Mouse (Mus musculus): ENCODE results near the gene Gne.

Gne gene

GRCm38 (mm10) chr4:44025570-44025969 lies 58.4 kb downstream of the Gne start:
- no peak for DNase-seq (ENCODE audit: low read depth, low spot score)

- no peak for DNase-seq (ENCODE audit: low read depth, low spot score)
Measured at GRCm38 (mm10) chr4:44024241-44024640, 59.7 kb downstream of the Gne start.

DNA sequence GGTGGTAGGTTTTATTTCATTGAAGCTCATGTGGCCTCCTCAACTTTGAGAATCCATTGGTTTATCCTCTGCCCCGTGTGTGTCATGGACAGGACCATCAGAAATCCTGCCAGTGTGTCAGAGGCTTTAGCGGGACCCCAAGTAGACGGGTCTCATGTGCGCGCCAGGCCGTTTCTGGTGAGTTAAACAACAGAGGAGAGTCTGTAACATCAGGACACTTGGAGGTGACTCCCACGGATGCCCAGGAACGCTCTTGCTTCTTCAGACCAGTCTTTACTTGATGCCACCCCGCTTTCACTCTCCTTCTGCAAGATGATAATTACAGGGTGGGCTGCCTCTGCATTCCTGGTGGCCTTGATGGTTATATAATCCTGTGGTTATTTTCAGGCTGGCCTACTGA lies 60.3 kb downstream of the Gne start:
- DNase-seq (ENCODE audit: low read depth, low spot score): no peak

GRCm38 (mm10) chr4:44022766-44023165 lies 61.2 kb downstream of the Gne start:
- DNase-seq (ENCODE audit: low read depth, low spot score): no peak

DNA sequence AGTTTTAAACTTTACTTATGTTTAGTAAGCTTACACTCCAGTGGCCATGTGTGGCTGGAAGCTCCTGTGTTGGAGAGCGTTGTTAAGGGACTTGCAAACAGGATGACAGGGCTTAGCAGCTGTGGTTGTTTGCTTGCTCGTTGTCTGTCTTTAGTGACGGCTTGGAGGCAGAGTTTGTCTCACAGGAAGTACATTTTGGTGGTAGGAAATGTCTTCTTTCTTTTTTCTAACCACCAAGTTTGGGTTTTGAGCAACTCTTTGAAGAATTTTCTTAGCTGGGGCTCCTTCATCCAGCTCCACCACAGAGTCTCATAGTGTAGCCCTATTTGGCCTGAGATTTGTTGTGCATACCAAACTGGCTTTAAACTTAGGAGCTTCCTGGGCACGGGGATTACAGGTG lies 61.7 kb downstream of the Gne start:
- DNase-seq (ENCODE audit: low read depth, low spot score): no peak

DNA sequence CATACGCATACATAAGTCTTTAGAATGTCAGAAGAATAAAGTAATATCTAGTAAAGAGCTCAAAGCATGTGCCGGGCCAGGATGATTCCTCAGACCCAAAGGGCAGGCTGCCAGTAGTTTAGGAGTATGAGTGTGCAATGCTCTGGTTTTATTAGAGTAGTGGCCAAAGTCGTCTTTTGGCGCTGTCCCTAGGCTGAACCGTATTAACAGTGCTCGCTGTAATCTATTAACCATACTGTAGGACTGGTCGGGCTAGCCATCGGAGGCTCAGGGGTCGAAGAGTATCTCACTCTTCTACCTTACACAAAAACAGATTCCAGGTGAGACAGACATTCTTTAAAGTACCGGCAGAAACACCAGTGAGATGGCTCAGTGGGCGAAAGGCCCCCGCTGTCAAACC lies 67.2 kb downstream of the Gne start:
- no peak for DNase-seq (ENCODE audit: low read depth, low spot score)

DNA sequence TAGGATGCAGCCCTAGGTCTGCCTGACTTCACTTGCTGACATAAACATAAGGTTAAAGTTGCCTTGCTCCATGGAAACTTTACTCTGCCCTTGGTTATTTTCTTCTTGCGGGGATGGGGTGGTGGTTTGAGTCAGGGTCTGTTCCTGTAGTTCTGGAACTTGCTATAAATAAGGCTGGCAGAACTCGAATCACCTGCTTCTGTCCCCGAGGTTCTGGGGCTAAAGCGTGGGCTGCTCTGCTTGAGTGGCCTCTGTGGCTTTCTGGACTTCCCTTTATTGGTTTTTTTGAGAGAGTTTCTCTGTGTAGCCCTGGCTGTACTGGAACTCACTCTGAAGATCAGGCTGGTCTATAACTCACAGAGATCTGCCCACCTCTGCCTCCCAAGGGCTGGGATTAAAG lies 67.9 kb downstream of the Gne start:
- no peak for DNase-seq (ENCODE audit: low read depth, low spot score)

- no peak for DNase-seq (ENCODE audit: low read depth, low spot score)
Measured at GRCm38 (mm10) chr4:44013391-44014070, 70.4 kb downstream of the Gne start.

DNA sequence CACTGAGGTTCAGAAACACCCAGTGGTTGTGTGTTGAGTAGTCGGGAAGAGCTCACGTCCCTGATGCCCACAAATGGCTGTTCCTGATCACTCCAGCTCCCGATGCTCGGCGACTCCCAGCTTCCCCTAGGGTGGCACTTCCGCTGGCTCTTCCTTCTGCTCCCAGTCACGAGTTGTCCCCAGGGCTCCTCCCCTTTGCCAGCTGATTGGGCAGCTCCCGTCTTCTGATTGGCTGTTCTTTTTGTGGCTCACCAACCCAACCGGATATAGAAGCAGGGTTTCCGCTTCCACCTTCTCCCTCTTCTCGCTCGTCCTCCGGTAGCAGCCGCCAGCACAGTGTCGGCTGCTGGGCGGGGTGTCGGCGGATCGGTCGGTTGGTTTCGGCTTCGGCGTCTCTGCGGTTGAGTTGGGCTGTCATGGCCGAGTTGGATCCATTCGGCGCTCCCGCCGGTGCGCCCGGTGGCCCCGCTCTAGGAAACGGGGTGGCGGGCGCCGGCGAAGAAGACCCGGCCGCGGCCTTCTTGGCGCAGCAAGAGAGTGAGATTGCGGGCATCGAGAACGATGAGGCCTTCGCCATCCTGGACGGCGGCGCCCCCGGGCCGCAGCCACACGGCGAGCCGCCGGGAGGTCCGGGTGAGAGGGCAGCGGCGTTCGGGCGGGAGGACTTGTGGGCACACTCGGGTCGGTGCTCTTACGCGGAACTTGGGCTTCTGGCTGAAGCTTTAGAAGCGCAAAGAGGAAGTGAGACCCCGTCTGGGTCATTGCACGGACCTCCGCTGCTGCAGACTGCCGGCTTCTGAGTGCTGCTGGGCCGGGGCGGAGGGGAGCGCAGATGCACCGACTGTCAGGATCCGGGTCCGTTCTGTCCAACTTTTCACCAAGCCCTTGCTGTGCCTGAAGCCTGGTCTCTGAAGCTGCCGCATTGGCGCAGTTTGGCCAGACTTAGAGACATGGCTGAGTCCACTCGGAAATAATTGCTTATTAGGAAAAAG lies 71.3 kb downstream of the Gne start:
- DNase-seq (ENCODE audit: low read depth, low spot score): peak; percentile 95

GRCm38 (mm10) chr4:44011799-44012198 lies 72.2 kb downstream of the Gne start:
- no peak for DNase-seq (ENCODE audit: low read depth, low spot score)

GRCm38 (mm10) chr4:44010893-44011292 lies 73.1 kb downstream of the Gne start:
- no peak for DNase-seq (ENCODE audit: low read depth, low spot score)

DNA sequence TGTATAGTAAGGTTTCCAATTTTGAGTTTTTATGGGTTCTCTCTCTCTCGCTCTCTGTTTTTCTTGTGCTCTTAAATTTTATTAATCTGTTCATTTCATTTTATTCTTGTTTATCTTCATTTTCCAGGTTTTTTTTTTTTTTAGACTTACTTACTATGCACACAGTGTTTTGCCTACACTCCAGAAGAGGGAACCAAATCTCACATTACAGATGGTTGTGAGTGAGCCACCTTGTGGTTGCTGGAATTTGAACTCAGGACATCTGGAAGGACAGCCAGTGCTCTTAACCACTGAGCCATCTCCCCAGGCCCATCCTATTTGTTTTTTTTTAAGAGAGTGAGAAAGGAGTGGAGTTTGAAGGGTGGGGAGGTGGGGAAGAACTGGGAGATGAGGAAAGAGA lies 73.8 kb downstream of the Gne start:
- DNase-seq (ENCODE audit: low read depth, low spot score): no peak

DNA sequence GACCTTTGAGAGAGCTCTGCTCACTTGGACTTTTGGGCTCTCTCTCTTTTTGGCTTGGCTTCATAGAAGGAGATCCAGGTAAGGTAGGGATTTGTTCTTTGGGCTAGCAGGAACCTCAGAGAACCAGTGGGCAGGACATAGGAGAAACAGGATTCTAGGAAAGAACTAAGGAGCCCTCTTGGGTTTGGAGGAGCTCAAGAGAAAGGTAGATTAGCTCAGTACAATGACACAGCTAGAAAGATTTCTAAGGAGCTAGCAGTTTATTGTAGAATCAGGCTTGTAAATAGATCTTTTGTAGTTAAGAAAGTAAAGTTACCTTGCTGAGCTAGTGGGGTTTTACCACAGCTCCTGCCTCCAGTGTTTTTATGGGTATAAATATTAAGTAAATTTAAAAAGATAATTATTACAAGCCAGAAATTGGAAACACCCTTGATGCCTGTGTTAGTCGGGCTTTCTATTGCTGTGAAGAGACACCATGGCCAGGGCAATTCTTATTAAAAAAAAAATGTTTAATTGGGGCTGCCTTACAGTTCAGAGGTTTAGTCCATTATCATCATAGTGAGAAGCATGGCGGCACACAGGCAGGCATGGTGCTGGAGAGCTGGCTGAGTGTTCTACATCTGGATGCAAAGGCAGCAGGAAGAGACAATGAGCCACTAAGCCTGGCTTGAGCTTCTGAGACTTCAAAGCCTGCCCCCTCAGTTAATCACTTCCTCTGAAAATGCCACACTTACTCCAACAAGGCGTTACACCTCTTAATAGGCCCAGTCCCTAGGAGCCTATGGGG lies 79.2 kb downstream of the Gne start:
- no peak for DNase-seq (ENCODE audit: low read depth, low spot score)

GRCm38 (mm10) chr4:44004126-44004525 lies 79.9 kb downstream of the Gne start, which contains the start of gene Clta:
Gene Clta, plus strand, starts transcription at chr4:44004452.
- DNase-seq (ENCODE audit: low read depth, low spot score): no peak

DNA sequence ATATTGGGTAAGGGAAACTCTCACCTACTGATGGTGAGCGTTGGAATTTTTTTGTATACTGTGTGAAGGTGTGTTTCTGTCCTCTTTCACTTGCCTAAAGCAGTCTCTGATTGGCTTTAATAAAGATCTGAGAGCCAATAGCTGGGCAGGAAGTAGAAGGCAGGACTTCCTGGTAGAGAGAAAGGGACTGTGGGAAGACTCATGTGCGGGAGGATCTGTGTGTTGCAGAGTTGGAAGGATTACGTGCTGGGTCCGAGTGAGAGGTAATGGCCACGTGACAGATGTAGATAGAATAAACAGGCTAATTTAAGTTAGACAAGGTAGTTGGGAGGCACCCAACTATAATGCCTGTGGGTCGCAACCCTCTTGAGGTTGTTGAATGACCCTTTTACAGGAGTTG lies 80.4 kb downstream of the Gne start:
- no peak for DNase-seq (ENCODE audit: low read depth, low spot score)

DNA sequence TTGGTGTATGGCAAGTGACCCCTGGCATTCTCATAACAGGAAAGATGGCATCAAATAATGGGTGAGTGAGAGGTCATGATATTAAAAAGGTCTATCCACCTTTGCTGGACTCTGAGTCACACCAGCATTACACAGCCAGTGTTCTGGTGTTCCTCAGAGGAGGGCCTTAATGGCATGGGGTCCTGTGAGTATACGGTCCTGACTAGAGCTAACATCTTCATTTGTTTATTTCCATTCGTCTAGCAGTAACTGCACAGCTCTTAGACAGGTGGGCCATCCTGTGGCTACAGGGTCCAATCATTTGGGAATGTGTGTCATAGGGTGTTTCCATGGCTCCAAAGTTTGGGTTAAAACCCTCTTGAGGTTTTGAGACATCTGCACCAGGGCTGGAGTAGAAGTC lies 89.6 kb downstream of the Gne start:
- no peak for DNase-seq (ENCODE audit: low read depth, low spot score)

DNA sequence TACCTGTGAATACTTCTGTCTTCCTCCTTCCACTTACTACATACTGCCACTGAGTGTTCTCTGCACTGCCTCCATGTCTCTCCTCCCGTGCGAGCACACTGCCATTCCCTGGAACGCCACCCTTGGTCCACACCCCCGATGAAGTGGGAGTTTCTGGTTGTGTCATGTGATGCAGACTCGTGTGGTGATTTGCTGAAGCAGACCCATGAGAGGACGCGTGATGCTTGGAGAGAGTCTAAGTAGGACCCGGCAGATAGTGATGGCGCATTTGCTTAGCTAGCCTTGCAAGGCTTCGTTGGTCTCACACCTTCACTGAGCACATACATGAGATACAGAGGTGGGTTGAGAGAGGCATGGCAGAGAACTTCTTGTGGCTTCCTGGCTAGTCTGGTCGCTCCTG lies 90.9 kb downstream of the Gne start:
- DNase-seq (ENCODE audit: low read depth, low spot score): no peak

GRCm38 (mm10) chr4:43988976-43989375 lies 95.0 kb downstream of the Gne start:
- no peak for DNase-seq (ENCODE audit: low read depth, low spot score)

GRCm38 (mm10) chr4:43984326-43984725 lies 99.7 kb downstream of the Gne start:
- no peak for DNase-seq (ENCODE audit: low read depth, low spot score)
